Mouse (Mus musculus): Measurements from ENCODE around the gene Gab1. TPM values are rescaled to one million over a fixed set of nuclear protein-coding genes. Genes with fewer than 3 reads are reported as not detected.

Gab1 gene
- total RNA-seq, 2 experiments from 2014 or later = 20.0 to 23.0 TPM

GRCm38 (mm10) chr8:80847912-80848311 is 32.4 kb downstream of the Gab1 start:
- no peak for DNase-seq (ENCODE audit: extremely low spot score in 1 of 2, low spot score in 1 of 2)

GRCm38 (mm10) chr8:80845284-80845683 is 35.0 kb downstream of the Gab1 start:
- no peak for DNase-seq (ENCODE audit: extremely low spot score in 1 of 2, low spot score in 1 of 2)

- DNase-seq (ENCODE audit: extremely low spot score in 1 of 2, low spot score in 1 of 2) = no peak
Observed at GRCm38 (mm10) chr8:80843744-80844434, 36.4 kb downstream of the Gab1 start.

- no peak for DNase-seq (ENCODE audit: extremely low spot score in 1 of 2, low spot score in 1 of 2)
Observed at GRCm38 (mm10) chr8:80842514-80842913, 37.8 kb downstream of the Gab1 start.

- DNase-seq (ENCODE audit: extremely low spot score in 1 of 2, low spot score in 1 of 2) = no peak
Observed at GRCm38 (mm10) chr8:80840090-80840489, 40.2 kb downstream of the Gab1 start.

- DNase-seq (ENCODE audit: extremely low spot score in 1 of 2, low spot score in 1 of 2) = no peak
Observed at GRCm38 (mm10) chr8:80838199-80838598, 42.1 kb downstream of the Gab1 start.

- no peak for DNase-seq (ENCODE audit: extremely low spot score in 1 of 2, low spot score in 1 of 2)
Observed at GRCm38 (mm10) chr8:80835401-80835800, 44.9 kb downstream of the Gab1 start.

GRCm38 (mm10) chr8:80834443-80834842 is 45.9 kb downstream of the Gab1 start:
- no peak for DNase-seq (ENCODE audit: extremely low spot score in 1 of 2, low spot score in 1 of 2)

- no peak for DNase-seq (ENCODE audit: extremely low spot score in 1 of 2, low spot score in 1 of 2)
Observed at GRCm38 (mm10) chr8:80832534-80832933, 47.8 kb downstream of the Gab1 start.

GRCm38 (mm10) chr8:80831876-80832524 is 48.3 kb downstream of the Gab1 start:
- DNase-seq (ENCODE audit: extremely low spot score in 1 of 2, low spot score in 1 of 2) = no peak

GRCm38 (mm10) chr8:80830724-80831566 is 49.4 kb downstream of the Gab1 start:
- no peak for DNase-seq (ENCODE audit: extremely low spot score in 1 of 2, low spot score in 1 of 2)

- no peak for DNase-seq (ENCODE audit: extremely low spot score in 1 of 2, low spot score in 1 of 2)
Observed at GRCm38 (mm10) chr8:80830141-80830540, 50.2 kb downstream of the Gab1 start.

GRCm38 (mm10) chr8:80826996-80827395 is 53.3 kb downstream of the Gab1 start:
- no peak for DNase-seq (ENCODE audit: extremely low spot score in 1 of 2, low spot score in 1 of 2)

- DNase-seq (ENCODE audit: extremely low spot score in 1 of 2, low spot score in 1 of 2) = no peak
Observed at GRCm38 (mm10) chr8:80825136-80825535, 55.2 kb downstream of the Gab1 start.

- no peak for DNase-seq (ENCODE audit: extremely low spot score in 1 of 2, low spot score in 1 of 2)
Observed at GRCm38 (mm10) chr8:80824426-80824825, 55.9 kb downstream of the Gab1 start.

- no peak for DNase-seq (ENCODE audit: extremely low spot score in 1 of 2, low spot score in 1 of 2)
Observed at GRCm38 (mm10) chr8:80823250-80823649, 57.1 kb downstream of the Gab1 start.

GRCm38 (mm10) chr8:80821367-80822225 is 58.7 kb downstream of the Gab1 start:
- DNase-seq (ENCODE audit: extremely low spot score in 1 of 2, low spot score in 1 of 2) = no peak

- DNase-seq (ENCODE audit: extremely low spot score in 1 of 2, low spot score in 1 of 2) = no peak
Observed at GRCm38 (mm10) chr8:80818978-80819377, 61.3 kb downstream of the Gab1 start.

GRCm38 (mm10) chr8:80817065-80817464 is 63.3 kb downstream of the Gab1 start:
- no peak for DNase-seq (ENCODE audit: extremely low spot score in 1 of 2, low spot score in 1 of 2)

- no peak for DNase-seq (ENCODE audit: extremely low spot score in 1 of 2, low spot score in 1 of 2)
Observed at GRCm38 (mm10) chr8:80815179-80815578, 65.1 kb downstream of the Gab1 start.

All from layer of hippocampus, postnatal 25 days (tissue).